Mouse (Mus musculus) cerebellum, postnatal 25 days (tissue): ENCODE data around the gene Lfng.
A peak's percentile ranks its signal among the peaks of the same experiment; 100 is the strongest.

Experiments used
- DNase-seq, 2 experiments: peaks; one replicate each; pipeline ENCODE4 v3.0.0; 2021; ENCODE audit warnings: mixed read lengths in 2 of 2

Lfng gene

DNA sequence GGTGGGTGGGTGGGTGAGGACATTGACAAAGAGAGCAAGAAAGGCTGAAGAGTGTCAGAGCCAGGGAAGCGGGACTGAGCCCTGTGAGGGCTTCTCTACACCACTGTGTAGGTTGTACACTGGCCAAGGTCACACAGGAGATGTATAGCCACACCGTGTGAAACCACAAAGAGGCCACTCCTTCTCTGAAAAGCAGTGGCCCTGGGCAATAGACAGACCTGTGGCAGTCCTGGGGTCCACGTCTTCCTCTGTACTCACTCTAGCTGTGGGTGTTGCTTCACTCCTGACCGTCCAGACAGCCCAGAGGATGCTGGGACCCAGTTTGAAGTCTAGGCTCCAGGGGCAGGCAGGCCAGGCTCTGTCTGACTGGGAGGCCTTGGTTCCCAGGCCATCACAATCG lies 12.3 kb upstream of the Lfng start:
- no peak for DNase-seq

DNA sequence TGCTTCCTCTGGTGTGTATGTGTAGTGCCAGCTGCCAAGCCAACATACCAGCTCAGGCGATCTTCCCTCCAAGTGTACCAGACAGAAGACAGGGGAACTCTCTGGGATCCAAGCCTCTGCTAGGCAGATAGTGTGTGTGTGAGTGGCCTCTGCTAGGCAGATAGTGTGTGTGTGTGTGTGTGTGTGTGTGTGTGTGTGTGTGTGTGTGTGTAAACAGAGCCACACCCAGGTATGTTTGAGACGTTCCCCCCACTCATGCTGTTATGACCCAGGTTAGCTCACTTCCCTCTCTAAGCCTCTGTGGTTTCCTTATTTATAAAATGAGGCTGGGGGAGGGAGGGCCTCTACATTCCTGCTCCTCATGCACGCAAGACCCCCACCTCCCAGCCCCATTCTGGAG lies 10.7 kb upstream of the Lfng start:
- DNase-seq, result no peak

GRCm38 (mm10) chr5:140596927-140597588 lies 10.1 kb upstream of the Lfng start:
- no peak for DNase-seq

DNA sequence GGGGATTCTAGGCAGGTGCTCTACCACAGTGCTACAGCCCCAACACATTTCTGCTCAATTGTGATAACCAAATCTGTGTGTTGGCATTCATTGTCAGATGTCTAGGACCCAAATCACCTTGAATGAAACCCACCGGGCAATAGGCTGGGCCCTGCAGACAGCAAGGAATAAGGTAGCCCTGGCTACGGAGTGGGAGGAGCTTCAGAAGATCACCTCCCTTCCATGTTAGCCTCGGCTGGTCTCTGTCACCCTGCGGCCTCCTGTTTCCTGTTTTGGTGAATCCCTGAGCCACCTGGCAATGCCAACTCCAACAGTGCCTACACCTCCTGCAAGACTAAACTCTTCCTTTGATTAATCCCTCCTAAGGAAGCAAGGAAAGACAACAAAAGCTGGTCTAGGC lies 9.3 kb upstream of the Lfng start:
- no peak for DNase-seq

DNA sequence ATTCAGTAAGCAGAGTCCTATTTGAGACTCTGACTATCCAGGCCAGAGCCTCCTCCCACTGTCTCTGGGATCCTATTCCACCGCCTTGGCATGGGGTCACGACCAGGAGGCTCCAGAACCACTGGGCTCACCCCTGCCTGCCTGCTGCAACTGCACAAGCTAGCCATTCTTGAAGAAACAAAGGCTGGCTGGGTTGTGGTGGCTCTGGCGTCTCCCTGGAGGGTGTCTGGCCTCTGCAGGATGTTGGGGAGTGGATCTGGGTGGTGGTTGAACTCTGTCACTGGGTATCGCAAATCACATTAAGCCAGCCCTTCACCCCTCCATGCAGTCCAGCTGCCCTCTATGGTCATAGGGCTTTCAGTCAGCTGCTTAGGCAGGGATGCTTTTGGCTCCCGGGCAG lies 7.2 kb upstream of the Lfng start:
- DNase-seq, result no peak

DNA sequence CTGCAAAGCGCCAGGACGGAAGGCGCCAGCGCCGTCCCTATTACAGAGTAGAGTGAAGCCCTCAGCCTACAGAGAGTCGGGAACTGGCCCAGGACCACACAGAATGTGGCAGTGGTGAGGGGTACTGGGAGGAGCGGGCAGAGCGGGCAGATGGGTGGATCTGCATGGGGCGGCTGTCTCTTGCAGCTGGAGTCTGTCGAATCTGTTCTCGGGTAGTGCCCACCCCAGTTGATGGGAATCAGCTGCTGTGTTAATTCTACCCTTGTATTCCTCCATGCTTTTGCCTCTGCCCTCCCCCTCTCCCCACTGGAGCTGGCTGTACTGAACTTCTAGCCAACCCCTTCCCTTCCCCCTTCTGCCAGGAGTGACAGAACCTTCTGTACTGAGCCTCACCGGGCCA lies 5.4 kb upstream of the Lfng start:
- no peak for DNase-seq

DNA sequence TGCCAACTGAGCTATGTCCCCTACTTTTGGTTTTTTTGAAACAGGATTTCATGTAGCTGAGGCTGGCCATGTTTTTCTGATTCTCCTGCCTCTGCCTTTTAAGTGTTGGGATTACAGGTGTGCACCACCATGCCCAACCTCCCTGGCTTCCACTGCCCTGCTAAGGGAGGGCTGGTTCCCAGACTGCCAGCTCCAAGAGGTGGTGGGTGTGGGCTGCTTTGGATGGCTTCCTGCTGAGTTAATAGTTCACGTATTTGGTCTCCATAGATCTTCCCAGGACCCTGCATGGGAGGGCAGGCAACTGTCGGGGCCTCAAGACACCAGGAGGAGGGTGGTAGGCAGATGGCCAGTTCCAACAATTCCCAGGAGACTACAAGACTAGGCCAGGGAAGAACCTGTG lies 4.6 kb upstream of the Lfng start:
- no peak for DNase-seq

- DNase-seq, result no peak
Measured at GRCm38 (mm10) chr5:140604386-140604785, 2.7 kb upstream of the Lfng start.

- no peak for DNase-seq
Measured at GRCm38 (mm10) chr5:140605228-140605627, 1.9 kb upstream of the Lfng start.

- no peak for DNase-seq
Measured at GRCm38 (mm10) chr5:140606386-140606785, 734 bp upstream of the Lfng start.

DNA sequence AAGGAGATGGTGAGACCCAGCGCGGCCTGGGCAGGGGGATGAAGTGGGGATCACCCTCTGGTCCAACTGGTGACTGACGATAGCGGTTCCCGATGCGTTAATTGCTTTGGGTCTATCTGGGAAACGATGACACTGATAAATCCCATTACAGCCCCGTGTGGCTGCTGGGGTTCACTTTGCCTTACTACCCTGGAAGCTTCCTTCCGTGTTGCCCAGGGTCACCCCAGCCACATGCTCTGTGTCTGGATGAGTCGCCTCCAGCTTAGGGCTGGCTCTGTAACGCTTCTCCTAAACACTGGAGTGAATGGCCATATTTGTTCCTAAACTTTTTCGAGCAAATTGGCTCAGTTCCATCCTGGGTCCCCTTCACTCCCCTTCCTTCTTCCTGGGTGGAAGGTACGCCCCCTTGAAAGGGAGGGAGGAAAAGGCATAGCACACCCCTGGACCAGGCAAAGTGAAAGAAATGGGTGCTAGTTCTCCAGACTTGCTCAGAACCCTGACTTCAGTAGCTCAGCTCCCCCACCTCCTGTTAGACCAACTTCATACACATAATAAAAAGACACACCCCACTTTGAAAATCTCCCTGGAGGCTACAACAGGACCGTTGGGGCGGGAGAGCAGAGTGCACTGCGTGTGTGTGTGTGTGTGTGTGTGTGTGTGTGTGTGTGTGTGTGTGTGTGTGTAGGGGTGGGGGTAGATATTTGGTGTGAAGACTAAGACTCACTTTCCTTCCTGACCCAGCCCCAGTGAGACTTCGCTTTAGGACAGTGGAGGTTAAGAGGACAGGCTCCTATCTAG lies 915 bp downstream of the Lfng start:
- no peak for DNase-seq

DNA sequence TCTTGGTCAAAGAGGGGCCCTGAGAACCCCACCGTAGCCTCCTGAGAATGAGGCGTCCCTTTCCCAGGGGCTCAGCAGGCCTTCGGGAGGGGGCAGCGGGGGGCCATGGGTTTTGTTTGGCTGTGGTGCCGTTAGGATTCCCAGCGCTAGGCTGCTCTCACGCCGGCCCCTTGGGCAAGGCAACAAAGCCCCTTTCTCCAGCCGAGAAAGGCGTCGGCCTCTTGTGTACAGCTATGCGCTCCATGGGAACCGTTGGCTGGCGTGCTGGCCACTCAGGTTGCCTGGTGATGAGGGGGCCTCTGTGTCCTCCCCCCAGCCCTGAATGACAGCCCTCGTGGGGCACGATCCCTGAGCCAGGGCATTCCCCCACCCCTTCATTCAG lies 1.5 kb downstream of the Lfng start:
- DNase-seq, result peak in 1 of 2 experiments; percentile 36

- DNase-seq, result no peak
Measured at GRCm38 (mm10) chr5:140609511-140610272, 2.6 kb downstream of the Lfng start.

DNA sequence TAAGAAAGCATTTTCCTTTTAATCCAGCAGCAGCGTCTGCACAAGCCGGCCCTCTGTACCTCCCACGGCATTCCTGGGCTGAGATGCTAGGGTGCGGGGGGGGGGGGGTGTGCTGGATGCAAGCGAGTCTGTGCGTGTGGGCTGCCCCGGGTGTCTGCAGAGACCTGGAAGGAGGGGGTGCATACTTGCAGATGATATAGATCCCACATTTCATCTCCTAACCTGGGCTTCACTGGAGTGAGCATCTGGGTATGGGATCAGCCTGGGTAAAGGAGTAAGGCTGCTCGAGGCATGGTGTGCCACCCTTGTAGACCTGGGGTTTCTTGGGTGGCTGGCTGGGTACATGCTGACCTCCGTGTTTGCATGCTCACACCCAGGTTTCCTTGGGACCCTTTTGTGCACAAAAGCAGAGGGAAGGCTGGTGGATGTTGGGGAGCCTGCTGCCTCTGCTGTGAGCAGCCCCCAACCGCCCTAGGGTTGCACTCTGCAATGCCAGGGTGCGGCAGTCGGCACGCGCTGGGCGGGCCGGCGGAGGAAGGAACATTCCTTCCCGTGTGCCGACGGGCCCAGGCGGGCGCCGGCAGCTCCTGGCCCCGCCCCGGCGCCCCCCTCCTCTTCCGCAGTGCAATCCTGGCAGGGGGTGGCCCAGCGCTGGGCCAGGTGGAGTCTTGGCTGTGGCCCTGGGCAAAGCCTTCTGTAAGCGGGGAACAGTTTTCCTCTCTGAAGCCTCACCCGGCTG lies 3.3 kb downstream of the Lfng start:
- peak in 1 of 2 experiments; percentile 33 for DNase-seq

- DNase-seq, result peak; percentile 43 to 70
Measured at GRCm38 (mm10) chr5:140611021-140611583, 4.0 kb downstream of the Lfng start.

GRCm38 (mm10) chr5:140611611-140612185 lies 4.6 kb downstream of the Lfng start:
- peak in 1 of 2 experiments; percentile 6 for DNase-seq

- peak in 1 of 2 experiments; percentile 5 for DNase-seq
Measured at GRCm38 (mm10) chr5:140612191-140612590, 5.1 kb downstream of the Lfng start.

GRCm38 (mm10) chr5:140614141-140614540 lies 7.0 kb downstream of the Lfng start:
- peak in 1 of 2 experiments; percentile 7 for DNase-seq

GRCm38 (mm10) chr5:140614837-140615236 lies 7.7 kb downstream of the Lfng start:
- no peak for DNase-seq

DNA sequence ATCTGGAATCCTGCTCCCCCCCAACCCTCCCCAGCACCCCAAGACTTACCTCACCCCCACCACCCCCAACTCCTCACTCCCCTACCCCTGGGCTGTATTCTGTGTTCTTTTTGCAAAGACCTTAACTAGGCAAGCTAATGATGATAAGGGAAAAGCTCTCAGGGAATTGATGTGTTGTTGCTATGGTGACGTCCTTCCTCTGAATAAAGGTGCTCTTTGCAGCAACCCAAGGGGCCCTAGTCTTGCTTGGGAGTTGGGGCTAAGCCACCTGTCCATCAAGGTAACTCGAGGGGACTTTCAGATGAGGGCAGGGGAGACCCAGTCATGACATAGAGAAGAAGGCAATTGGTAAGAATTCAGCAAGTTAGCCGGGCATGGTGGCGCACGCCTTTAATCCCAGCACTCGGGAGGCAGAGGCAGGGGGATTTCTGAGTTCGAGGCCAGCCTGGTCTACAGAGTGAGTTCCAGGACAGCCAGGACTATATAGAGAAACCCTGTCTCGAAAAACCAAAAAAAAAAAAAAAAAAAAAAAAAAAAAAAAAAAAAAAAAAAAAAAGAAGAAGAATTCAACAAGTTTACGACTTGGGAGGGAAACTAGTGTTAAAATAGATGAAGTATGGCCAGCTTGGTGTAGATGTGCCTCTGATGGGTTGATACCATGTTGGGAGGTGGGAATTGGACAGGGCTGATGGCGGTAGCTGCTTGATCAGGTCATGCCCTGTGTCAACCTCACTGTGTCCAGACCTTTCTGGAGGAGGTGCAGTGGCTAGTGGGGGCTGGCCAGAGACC lies 8.4 kb downstream of the Lfng start:
- DNase-seq, result no peak

DNA sequence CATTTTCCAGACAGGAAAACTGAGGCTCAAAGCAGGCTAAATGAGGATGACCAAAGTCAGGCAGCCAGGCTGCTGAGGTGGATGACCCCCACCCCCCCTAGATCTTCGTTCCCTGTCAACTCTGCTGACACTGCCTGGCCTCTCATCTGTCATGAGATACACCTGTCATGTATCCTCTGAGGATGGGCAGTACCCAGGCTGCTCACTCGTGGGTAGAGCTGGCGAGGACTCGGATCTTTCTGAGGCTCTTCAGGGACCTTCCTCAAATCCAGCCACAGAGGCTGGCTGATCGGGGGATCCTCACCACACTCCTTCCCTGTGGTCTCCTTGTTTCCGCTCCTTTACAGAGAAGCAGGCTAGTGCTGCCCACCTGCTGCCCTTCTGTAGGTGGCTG lies 9.0 kb downstream of the Lfng start:
- no peak for DNase-seq
